Mouse (Mus musculus) left cerebral cortex, postnatal 36 days (tissue): ENCODE results near the gene Pnpla5. TPM values are rescaled to one million over a fixed set of nuclear protein-coding genes. Genes with fewer than 3 reads are reported as not detected.
"Not testable (repeated sequence)": the region's sequence is repeated elsewhere in the genome, so short reads cannot be mapped to it uniquely, and the experiment has no call there.

ENCODE experiments used
- DNase-seq, 2 experiments: peaks; one replicate each; pipeline ENCODE4 v3.0.0; 2021 to 2022; ENCODE audit warnings: low spot score in 2 of 2, mixed read lengths in 1 of 2
- intact Hi-C: fragments of 180-260 bp; cut with DNase I; formaldehyde crosslinking; loops from one replicate; pipeline ENCODE4 v1.15.1; 2025
- total RNA-seq, 2 experiments: library from RNA; stranded (reverse); gene quantifications; 2 replicates each; pipeline ENCODE4 v1.2.3; 2021

Gene Pnpla5
- total RNA-seq, result not detected

DNA sequence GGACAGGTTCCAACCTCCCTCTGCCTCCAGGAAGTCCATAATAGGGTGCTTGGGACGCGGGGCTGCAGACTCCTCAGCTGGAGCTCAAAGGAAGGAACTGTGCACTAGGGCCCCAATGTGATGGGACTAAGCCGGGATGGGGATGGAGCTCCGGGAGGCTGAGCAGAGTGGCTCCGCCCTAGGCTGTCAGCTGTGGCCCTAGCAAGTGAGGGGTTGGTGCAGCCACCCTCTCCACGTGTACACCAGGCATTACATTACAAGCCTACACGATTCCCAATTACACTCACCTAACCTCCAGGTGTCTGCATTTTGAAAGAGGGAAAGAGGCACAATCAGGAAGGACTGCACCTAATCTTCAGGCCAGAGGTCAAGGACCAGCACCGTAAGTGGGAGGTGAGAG, at the start of gene Pnpla5:
Gene Pnpla5 (minus strand): TSS at position 101 of the 400 bp plus-strand sequence.
- intact Hi-C loops, result no loop called here
- no peak for DNase-seq

DNA sequence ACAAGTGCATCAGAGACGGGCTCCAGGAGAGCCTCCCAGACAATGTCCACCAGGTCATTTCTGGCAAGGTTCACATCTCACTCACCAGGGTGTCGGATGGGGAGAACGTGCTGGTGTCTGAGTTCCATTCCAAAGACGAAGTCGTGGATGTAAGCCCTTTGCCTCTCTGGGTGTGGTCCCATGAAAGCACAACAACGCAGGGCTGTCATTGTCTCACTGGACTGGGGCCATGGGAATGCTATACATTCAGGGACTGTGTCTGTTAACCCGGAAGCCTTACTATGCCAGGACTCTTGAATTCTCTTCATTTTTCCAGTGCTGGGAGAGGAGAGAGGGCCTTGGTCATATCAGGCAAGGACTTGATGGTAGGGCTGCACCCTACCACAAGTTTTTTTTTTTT, 48.2 kb upstream of the Pnpla5 start:
- DNase-seq, result no peak
- intact Hi-C loops, result no loop called here

DNA sequence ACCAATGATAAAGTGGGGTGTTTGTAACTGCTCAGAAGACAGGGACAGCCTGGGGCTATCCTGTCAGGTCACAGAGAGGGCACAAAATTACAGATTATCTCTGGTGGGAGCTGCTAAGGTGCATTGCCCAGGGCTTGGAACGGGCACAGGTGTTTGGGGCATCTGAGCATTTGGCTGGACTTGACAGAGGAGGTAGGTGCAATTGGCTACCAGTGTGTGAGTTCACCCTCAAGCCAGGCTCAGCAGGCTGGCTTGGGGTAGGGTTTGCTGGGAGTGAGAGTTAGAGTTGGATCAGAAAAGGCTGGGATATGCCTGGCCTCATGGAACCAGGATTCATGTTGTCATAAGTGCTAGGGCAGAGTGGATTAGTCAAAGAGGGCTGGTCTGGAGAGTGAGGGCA, 46.5 kb upstream of the Pnpla5 start:
- intact Hi-C loops, result loop anchor here (5.0 kb wide), 3 partner anchors 42 to 92 kb away; partner anchors contain the start of gene Sult4a1

DNA sequence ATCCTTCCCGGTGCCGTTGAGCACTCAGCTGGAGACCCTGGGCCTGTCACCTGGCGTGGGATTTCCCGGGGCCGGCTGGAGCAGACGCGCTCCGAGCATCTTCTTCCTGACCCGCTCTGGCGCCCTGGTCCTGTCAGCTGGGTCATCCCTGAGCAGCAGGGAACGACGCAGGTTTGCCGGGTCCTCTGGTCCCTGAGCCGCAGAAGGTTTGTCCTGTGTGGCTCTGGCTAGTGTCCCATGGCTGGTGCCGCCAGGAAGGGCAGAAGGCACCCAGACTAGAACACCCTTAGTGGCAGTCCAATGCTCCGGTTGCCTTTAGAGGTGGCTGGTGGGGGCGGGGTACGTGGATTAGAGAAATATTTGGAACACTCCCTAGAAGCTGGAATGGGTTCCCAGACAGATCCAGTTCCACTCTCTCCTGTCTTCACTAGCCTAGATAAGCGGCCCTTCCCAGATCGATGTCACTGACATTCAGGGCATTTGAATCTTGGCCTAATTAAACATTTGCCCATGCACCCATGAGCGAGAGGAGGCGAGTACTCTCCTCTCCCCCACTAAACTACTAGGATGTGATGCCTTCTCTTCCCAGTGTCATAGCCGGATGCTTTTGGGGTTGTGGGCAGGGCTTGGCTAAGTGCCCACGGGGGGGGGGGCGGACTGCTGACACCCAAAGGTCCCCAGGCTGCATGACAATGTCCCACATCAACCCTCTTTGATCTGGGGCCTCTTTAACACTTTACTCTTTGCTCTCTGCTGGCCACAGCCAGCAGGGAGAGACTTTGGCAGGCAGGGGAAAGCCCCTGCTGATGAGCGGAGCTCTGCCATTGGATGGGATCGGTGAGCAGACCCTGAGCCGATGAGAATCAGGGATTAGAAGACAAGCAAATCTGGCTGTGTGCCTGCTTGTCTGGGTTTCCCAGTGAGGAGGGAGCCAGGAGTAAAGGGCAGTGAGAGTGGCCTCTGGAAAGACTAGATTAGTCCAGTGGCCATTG, 45.5 kb upstream of the Pnpla5 start:
- intact Hi-C loops, result loop anchor here (5.0 kb wide), 3 partner anchors 41 to 91 kb away; partner anchors contain the start of gene Sult4a1
- peak in 1 of 2 experiments; percentile 18 for DNase-seq

More for the DNA sequence above, 46.5 kb upstream of the Pnpla5 start:
- no peak for DNase-seq

DNA sequence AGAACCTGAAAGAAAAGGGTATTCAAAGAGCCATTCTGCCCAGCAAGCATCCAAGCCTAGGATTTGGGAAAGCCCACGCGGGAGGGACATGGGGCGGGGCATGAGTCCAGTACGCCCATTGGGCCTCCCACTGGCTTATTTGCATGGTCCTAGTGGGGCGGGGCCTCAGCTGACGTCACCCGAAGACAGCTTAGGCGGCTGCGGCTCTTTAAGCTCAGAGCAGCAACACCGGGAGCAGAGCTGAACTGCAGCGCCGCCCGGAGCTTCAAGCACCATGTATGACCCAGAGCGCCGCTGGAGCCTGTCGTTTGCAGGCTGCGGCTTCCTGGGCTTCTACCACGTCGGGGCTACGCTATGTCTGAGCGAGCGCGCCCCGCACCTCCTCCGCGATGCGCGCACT, 44.6 kb upstream of the Pnpla5 start, which contains the start of gene Pnpla3:
Gene Pnpla3 (plus strand): TSS at position 238 of the 400 bp plus-strand sequence.
- intact Hi-C loops, result loop anchor here (5.0 kb wide), 3 partner anchors 40 to 90 kb away; partner anchors contain the start of gene Sult4a1

DNA sequence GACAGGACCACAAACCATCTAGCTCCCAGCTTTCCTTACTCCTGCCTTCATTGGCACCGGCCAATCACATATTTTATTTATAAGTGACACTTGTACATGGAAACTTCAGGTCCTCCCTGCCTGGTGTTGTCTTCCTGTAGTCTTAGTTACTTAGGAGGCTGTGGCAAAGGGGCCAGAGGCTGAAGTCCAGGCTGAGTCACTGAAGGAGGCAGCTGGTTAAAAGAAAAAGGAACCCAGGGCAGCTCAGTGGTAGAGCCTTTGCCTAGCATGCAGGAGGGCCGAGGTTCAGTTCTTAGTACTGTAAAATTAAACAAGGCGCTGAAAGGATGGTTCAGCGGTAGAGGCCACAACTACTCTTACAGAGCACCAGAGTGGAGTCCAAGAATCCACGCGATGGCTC, 43.8 kb upstream of the Pnpla5 start:
- DNase-seq, result no peak
- intact Hi-C loops, result loop anchor here (5.0 kb wide), 3 partner anchors 40 to 90 kb away; partner anchors contain the start of gene Sult4a1

More for the DNA sequence above, 44.6 kb upstream of the Pnpla5 start, which contains the start of gene Pnpla3:
- DNase-seq, result peak; percentile 95

DNA sequence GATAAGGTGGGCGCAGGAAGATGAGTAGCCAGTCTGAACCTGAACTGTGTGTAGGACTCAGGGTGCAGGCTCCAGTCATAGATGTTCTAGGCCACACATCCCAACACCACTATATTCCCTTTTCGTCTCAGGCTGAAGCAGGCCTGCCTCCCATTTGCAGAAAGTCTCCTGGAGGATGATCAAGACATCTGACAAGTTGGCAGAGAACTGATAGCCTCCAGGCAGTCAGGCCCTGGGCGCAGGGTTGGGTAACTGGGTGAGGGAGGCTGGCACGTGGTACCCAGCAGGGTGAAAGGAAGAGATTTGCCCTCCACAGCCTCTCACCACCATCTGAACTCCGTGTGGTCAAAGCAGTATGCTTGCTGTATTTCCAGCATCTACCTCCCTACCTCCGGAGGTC, 38.9 kb upstream of the Pnpla5 start:
- no peak for DNase-seq
- intact Hi-C loops, result no loop called here

DNA sequence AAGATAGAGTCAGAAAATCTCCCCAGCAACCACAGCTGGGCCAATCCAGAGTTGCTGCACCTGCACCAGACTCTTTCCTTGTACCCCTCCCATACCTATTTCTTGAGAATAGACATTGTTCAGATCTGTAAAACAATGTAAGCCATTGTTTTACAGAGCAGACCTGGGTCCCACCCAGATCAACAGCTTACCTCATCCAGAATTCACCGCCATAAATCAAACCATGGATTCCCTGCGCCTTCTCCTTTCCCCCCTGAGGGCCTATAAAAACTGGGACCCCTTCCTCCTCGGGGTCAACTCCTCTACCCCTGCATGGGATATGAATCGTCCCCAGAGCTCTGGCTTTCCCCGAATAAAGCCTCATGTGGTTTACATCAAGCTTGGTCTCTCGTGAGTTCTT, 34.6 kb upstream of the Pnpla5 start:
- intact Hi-C loops, DNase-seq: not testable (repeated sequence)

DNA sequence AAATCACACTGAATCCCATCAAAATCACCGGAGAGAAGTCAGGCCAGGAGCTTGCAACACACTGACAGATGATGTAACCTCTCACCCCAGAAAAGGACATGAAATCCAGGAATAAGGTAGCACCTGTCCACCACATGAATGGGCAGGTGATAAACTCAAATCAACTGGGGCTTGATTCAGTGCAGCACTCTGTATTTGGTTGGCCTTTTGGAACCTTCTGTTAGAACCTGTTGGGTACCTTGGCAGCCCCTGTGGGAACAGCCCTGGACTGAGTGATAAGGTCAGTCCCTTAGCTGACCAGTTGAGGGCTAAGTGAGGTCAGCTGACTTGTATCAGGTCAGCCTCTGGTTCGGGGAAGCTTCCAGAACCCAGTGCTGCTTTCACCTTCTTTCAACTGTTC, 33.2 kb upstream of the Pnpla5 start:
- intact Hi-C loops, result no loop called here
- DNase-seq, result no peak

DNA sequence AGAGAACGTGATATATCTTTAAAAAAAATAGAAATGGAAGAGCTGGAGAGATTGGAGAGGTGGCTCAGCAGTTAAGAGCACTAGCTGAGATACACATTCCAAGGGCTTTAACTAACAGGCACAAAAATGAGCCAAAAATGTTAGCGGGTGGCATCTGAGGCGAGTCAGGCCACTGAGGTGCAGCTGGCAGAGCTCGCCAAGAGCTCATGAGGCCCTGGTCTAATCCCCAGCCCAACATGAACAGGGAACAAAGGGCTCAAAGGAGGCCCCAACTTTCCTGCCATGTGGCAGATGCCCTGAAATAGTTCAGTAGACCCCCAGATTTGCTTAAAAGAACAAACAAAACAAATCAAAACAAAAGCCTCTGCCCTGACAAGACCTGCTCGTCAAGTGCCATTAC, 18.0 kb upstream of the Pnpla5 start:
- no peak for DNase-seq
- intact Hi-C loops, result no loop called here

DNA sequence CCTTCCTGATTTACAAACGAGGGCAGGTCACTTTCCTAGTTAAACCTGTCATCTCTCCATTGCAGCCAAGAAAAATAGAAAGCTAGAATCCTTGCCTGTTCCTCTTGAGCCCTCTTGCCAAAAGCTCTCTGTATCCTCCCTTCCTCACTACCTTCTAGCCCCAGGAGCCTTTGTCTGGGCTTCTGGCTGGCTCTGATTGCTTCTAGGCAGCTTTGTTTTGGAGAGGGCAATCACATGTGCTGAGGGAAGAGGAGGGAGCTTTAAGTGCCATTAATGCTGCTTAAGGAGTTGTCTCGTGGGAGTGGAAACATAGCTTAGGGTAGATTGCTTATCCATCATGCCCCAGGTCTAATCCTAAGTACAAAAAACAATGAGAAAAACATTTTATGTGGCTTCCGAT, 17.1 kb upstream of the Pnpla5 start:
- no peak for DNase-seq
- intact Hi-C loops, result no loop called here

DNA sequence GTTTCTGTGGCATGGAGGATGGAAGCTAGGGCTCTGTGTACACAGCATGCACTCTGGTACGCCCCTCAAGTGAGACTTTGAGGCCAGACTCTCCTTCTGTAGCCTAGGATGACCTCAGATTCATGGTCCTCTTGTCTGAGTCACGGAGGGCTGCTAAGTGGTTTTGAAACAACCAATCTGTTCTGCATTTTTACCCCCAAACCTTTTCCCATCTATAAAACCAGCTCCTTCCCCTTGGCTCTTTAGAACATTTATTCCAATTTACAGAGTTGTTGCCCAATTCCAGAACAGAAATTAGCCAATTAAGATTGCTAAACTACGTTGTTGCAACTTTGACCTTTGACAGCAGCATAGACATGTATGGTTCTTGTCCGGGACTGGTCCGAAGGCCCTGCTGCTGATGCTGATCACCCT, 16.6 kb upstream of the Pnpla5 start:
- intact Hi-C loops, result no loop called here
- no peak for DNase-seq

DNA sequence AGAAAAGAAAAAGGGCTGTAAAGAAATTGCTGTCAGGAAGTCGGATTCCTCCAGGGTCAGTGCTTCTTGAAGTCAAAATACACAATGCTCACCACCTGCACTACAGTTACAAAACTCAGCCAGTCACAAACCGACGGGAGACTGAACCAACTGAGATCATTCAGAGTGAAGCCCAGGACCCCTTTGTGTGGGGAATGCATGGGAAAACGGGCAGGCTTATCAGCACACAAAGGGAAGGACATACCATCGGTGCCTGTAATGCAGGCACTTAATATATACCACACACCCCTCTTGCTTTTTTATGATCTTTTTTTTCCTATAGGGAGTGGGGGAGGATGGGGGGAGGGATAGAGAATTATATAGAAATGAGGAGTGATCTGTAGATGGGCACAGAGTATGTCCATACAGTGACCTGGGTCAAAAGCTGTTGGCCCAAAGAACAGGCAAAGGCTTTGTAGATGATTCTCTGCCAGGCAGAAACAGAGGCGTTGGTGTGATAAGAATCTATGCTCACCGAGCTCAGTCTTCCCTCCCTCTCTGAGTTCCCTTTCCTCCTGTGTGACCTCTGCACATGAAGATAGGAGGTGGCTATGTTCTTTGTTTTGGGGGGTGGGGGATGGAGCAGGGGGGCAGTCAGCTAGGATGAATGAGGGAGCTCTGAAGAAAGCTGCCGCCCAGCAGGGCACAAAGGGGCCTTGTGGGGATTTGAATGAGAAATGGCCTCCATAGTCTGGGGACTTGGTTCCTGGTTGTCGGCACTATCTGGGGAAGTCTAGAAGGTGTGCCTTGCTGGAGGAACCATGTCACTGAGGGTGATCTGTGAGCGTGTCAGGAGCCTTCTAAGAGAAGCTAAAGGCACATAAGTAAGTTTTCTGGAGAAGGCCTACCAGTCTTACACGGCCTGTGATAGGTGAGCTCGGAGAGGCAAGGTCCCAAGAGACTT, 13.8 kb upstream of the Pnpla5 start:
- no peak for DNase-seq
- intact Hi-C loops, result no loop called here

DNA sequence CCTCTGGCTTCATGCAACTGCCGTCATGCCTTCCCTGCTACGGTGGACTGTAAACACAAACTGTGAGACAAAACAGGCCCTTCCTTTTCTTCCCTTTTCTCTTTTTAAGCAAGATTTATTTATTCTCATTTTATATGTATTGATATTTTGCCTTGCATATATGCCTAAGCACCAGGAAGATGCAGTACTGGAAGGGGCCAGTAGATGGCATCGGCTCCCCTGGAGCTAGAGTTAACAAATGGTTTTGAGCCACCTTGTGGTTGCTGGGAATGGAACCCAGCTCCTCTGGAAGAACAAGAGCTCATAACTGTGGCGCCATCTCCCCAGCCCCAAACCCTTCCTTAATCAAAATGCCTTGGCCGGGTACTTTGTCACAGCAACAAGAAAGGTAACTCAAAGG, 12.5 kb upstream of the Pnpla5 start:
- intact Hi-C loops, result no loop called here
- DNase-seq, result no peak

DNA sequence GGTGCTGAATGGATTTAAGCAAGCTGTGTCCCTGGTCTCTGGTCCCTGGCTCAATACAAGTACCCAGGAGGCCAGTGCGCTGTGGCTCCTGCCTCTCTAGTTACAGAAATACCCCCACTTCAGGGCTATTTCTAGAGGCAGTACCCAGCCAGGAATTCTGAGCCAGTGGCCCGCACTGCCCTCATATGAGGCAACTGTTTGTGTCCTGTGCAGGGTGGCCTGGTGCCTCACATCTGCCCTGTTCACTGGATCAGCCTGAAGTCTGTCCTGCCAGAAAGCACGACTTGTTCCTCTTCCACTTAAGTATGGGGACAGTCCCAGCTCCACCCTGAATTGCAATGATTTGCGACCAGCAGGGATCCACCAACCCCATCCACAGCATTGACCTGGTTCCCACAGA, 10.5 kb upstream of the Pnpla5 start:
- intact Hi-C loops, result no loop called here
- DNase-seq, result no peak

DNA sequence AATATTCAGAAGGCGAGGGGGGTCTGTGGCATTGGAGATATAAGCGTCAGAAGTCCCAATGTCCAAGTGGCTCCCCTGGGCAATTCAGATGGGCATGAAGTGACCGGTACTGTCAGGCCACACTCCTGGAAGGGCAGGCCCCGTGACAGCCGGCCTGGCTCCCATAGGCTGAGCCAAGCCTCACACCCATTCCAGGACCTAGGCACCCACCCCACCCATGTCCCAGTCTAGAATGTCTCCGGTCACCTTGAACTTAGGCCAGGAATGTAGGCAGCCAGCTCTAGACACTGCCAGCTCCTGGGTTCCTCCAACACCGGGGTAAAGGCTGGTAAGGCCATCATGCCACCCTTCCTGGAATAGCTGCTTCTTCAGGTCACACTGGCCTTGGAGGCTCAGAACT, 9.0 kb upstream of the Pnpla5 start:
- intact Hi-C loops, result no loop called here

DNA sequence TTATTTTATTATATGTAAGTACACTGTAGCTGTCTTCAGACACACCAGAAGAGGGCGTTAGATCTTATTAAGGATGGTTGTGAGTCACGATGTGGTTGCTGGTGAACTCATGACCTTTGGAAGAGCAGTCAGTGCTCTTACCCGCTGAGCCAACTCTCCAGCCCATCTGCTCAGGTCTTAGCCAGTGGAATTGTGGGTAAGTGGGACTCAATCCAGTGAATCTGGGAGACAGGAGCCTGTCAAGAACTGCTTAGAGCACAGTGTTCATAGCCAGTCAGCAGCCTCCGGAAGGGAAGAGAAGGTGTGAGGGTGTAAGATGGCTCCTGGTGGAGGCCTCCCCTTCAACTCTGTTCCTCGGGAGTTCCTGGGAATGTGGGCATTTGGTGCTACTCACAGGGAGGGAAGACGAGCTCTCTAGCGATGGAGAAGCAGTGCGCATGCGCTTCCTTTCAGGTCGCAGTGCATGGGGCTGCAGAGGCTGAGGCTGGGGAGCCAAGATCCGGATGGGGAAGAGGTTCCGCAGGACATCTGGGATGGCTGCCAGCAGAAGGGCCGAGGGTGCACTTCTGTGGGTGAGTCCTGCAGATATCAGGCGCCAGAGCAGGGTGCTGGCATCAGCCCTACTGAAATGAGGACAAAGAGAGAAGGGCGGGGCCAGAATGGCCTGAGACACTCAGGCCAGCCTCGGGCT, 8.3 kb upstream of the Pnpla5 start:
- intact Hi-C loops, result no loop called here
- DNase-seq, result no peak

More for the DNA sequence above, 9.0 kb upstream of the Pnpla5 start:
- DNase-seq, result no peak

DNA sequence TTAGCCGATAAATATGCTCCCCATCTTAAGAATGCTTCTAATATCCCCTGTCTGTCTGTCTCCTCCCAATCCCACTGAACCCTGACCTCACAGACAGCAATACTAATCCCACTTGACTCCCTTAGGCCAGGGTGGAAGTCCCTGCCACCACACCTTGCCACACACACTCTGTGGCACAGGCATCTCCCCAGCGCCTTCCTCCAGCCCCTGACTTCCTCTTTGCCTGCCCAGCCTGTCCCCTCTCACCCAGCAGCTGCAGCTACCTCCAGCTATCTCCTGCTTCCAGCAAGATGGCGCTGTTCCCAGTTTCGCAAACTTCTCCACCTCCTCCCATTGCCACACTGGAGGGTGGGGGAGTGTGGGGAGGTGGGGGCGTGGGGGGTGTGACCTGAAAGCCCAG, 3.9 kb upstream of the Pnpla5 start:
- intact Hi-C loops, result loop anchor here (5.0 kb wide), 1 partner anchor 40 kb away; the partner anchor contains the start of gene Pnpla3
- DNase-seq, result no peak

DNA sequence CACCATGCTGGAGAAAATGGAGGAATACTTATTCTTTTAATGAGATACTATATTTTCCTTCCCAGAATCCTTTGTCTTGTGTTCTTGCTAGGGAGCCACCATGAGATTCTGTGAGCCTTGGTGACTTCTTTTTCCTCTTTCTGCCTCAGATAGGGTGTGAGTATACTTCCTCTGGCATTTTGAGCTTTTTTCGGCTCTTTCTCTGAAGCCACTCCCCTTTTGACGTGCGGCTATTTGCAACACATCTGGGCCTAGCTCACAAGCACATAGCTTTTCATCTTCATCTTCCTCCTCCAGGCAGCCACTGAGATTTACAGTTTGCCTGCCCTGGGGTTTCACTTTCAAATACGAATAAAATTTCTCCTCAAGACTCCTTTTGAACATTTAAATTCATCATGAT, 3.5 kb upstream of the Pnpla5 start:
- DNase-seq, result no peak
- intact Hi-C loops, result loop anchor here (5.0 kb wide), 1 partner anchor 41 kb away; the partner anchor contains the start of gene Pnpla3
